Mouse (Mus musculus): ENCODE measurements at regions not wholly inside any gene's neighbourhood (a gene's known extent, or its start where the extent isn't known, plus 50 kb on each side); places are given as distances from the start of the nearest gene placed in this dataset.

GRCm38 (mm10) chr8:44840646-44841045 is 94.6 kb upstream of the Fat1 start:
- no peaks in the 10 kb centered on the region for H3K27me3 ChIP-seq
- H3K4me3 ChIP-seq, result no peak overlapping the region
- H3K4me1 ChIP-seq, result peaks cover 9% of the 10 kb centered on the region
- no peak overlapping the region for H3K4me2 ChIP-seq
- no peak overlapping the region for H3K9ac ChIP-seq
- 57% methylated on average over 3 of the region's 3 CpGs for WGBS
- H3K36me3 ChIP-seq, result no peaks in the 10 kb centered on the region
- H3K27ac ChIP-seq, result no peak overlapping the region
- H3K9me3 ChIP-seq, result no peaks in the 10 kb centered on the region
- ATAC-seq (ENCODE audit: insufficient number of reproducible peaks, insufficient read depth, low FRiP score, low TSS enrichment, low read depth), result no peak

- Histone ChIP-seq H3K27ac (no peak overlapping the region), H3K9me3 (no peaks in the 10 kb centered on the region), H3K27me3 (no peaks in the 10 kb centered on the region), H3K4me3 (no peak overlapping the region), H3K9ac (no peak overlapping the region), H3K4me1 (peaks cover 6% of the 10 kb centered on the region), H3K4me2 (no peak overlapping the region), H3K36me3 (no peaks in the 10 kb centered on the region)
- ATAC-seq (ENCODE audit: insufficient number of reproducible peaks, insufficient read depth, low FRiP score, low TSS enrichment, low read depth), result no peak
- 84% methylated on average over 1 of the region's 1 CpGs for WGBS
Observed at GRCm38 (mm10) chr8:44844362-44844761, 90.9 kb upstream of the Fat1 start.

GRCm38 (mm10) chr8:44852223-44852622 is 83.0 kb upstream of the Fat1 start:
- Histone ChIP-seq H3K27ac (no peak overlapping the region), H3K4me1 (no peaks in the 10 kb centered on the region), H3K27me3 (no peaks in the 10 kb centered on the region), H3K36me3 (no peaks in the 10 kb centered on the region), H3K9me3 (no peaks in the 10 kb centered on the region), H3K9ac (no peak overlapping the region), H3K4me3 (no peak overlapping the region), H3K4me2 (no peak overlapping the region)
- no peak for ATAC-seq (ENCODE audit: insufficient number of reproducible peaks, insufficient read depth, low FRiP score, low TSS enrichment, low read depth)
- 56% methylated on average over 4 of the region's 4 CpGs for WGBS

GRCm38 (mm10) chr8:44855115-44855514 is 80.1 kb upstream of the Fat1 start:
- no peak overlapping the region for H3K27ac ChIP-seq
- no peak overlapping the region for H3K9ac ChIP-seq
- H3K9me3 ChIP-seq, result no peaks in the 10 kb centered on the region
- H3K4me3 ChIP-seq, result no peak overlapping the region
- H3K36me3 ChIP-seq, result no peaks in the 10 kb centered on the region
- no peak for ATAC-seq (ENCODE audit: insufficient number of reproducible peaks, insufficient read depth, low FRiP score, low TSS enrichment, low read depth)
- no peaks in the 10 kb centered on the region for H3K27me3 ChIP-seq
- 96% methylated on average over 4 of the region's 4 CpGs for WGBS
- no peaks in the 10 kb centered on the region for H3K4me1 ChIP-seq
- no peak overlapping the region for H3K4me2 ChIP-seq

- H3K4me3 ChIP-seq, result no peak overlapping the region
- ATAC-seq (ENCODE audit: insufficient number of reproducible peaks, insufficient read depth, low FRiP score, low TSS enrichment, low read depth), result no peak
- H3K9me3 ChIP-seq, result no peaks in the 10 kb centered on the region
- H3K36me3 ChIP-seq, result no peaks in the 10 kb centered on the region
- no peaks in the 10 kb centered on the region for H3K27me3 ChIP-seq
- no peak overlapping the region for H3K27ac ChIP-seq
- 39% methylated on average over 6 of the region's 6 CpGs for WGBS
- H3K4me1 ChIP-seq, result peaks cover 8% of the 10 kb centered on the region
- H3K4me2 ChIP-seq, result peak overlapping the region; percentile 28
- no peak overlapping the region for H3K9ac ChIP-seq
Observed at GRCm38 (mm10) chr8:44867202-44867601, 68.0 kb upstream of the Fat1 start.

- no peaks in the 10 kb centered on the region for H3K27me3 ChIP-seq
- ATAC-seq (ENCODE audit: insufficient number of reproducible peaks, insufficient read depth, low FRiP score, low TSS enrichment, low read depth), result no peak
- H3K9me3 ChIP-seq, result no peaks in the 10 kb centered on the region
- no peak overlapping the region for H3K9ac ChIP-seq
- no peak overlapping the region for H3K4me3 ChIP-seq
- H3K4me1 ChIP-seq, result peaks cover 8% of the 10 kb centered on the region
- no peak overlapping the region for H3K27ac ChIP-seq
- peak overlapping the region; percentile 28 for H3K4me2 ChIP-seq
- no peaks in the 10 kb centered on the region for H3K36me3 ChIP-seq
- WGBS, result 29% methylated on average over 5 of the region's 5 CpGs
Observed at GRCm38 (mm10) chr8:44867666-44868065, 67.6 kb upstream of the Fat1 start.

- Histone ChIP-seq H3K27me3 (no peaks in the 10 kb centered on the region), H3K4me1 (peaks cover 13% of the 10 kb centered on the region), H3K4me3 (no peak overlapping the region), H3K9ac (no peak overlapping the region), H3K27ac (no peak overlapping the region), H3K36me3 (no peaks in the 10 kb centered on the region), H3K4me2 (no peak overlapping the region), H3K9me3 (no peaks in the 10 kb centered on the region)
- ATAC-seq (ENCODE audit: insufficient number of reproducible peaks, insufficient read depth, low FRiP score, low TSS enrichment, low read depth), result no peak
- 28% methylated on average over 5 of the region's 5 CpGs for WGBS
Observed at GRCm38 (mm10) chr8:44877066-44877465, 58.2 kb upstream of the Fat1 start.

- Histone ChIP-seq H3K4me3 (no peak overlapping the region), H3K9me3 (no peaks in the 10 kb centered on the region), H3K4me1 (peaks cover 13% of the 10 kb centered on the region), H3K27ac (no peak overlapping the region), H3K4me2 (no peak overlapping the region), H3K36me3 (no peaks in the 10 kb centered on the region), H3K9ac (no peak overlapping the region), H3K27me3 (no peaks in the 10 kb centered on the region)
- ATAC-seq (ENCODE audit: insufficient number of reproducible peaks, insufficient read depth, low FRiP score, low TSS enrichment, low read depth), result no peak
- WGBS, result 48% methylated on average over 3 of the region's 3 CpGs
Observed at GRCm38 (mm10) chr8:44878208-44878607, 57.0 kb upstream of the Fat1 start.

- Histone ChIP-seq H3K4me1 (peaks cover 13% of the 10 kb centered on the region), H3K9ac (no peak overlapping the region), H3K36me3 (no peaks in the 10 kb centered on the region), H3K9me3 (no peaks in the 10 kb centered on the region), H3K4me3 (no peak overlapping the region), H3K4me2 (no peak overlapping the region), H3K27me3 (no peaks in the 10 kb centered on the region), H3K27ac (no peak overlapping the region)
- ATAC-seq (ENCODE audit: insufficient number of reproducible peaks, insufficient read depth, low FRiP score, low TSS enrichment, low read depth), result no peak
- 92% methylated on average over 4 of the region's 4 CpGs for WGBS
Observed at GRCm38 (mm10) chr8:44879186-44879585, 56.1 kb upstream of the Fat1 start.

GRCm38 (mm10) chr8:44884399-44885006 is 50.7 kb upstream of the Fat1 start:
- 0 out of 2 replicates have a peak, but pooled peaks cover 3% of the 10 kb centered on the region for H3K9me3 ChIP-seq
- H3K4me1 ChIP-seq, result no peaks in the 10 kb centered on the region
- no peak overlapping the region for H3K4me3 ChIP-seq
- H3K36me3 ChIP-seq, result no peaks in the 10 kb centered on the region
- 66% methylated on average over 8 of the region's 8 CpGs for WGBS
- no peaks in the 10 kb centered on the region for H3K27me3 ChIP-seq
- H3K9ac ChIP-seq, result no peak overlapping the region
- no peak overlapping the region for H3K27ac ChIP-seq
- ATAC-seq (ENCODE audit: insufficient number of reproducible peaks, insufficient read depth, low FRiP score, low TSS enrichment, low read depth), result no peak
- H3K4me2 ChIP-seq, result no peak overlapping the region
